12 mouse cellular contexts compared by ENCODE assay signal in the genomic region with DNA sequence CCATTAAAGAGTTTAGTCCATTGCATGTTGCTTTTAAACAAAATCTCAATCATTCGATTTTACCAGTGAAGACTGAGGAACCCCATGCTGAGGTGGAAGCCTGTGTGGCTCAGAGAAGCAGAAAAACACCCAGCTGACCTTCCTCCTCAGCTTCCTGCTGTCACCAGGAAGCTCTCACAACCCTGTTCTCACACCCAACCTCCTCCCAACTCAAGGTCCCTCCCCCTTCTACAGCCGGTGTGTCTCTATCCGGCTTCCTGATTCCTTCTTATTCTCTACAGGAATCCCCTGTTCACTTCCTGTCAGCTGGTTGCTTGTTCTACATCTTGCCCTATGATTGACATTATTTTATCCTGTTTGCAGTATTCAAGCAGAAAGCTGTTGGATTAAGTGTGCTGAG. TPM values are rescaled to one million over a fixed set of nuclear protein-coding genes. Genes with fewer than 3 reads are reported as not detected.
DNase-seq lines count a peak whose midpoint lies in the region; ATAC-seq lines count a peak whose summit lies in the region.
"Had no signal": no experiment of that assay in that cellular context is flagged by ENCODE, and none has a peak within 500 bp of the region (broad histone marks: within the 10 kb centered on the region; RNA-seq: fewer than 3 reads in every experiment).

No protein-coding gene starts in this region.

- H3K4me1 ChIP-seq in heart, embryonic 12.5 days (replicated peaks) = peaks cover 25% of the 10 kb centered on the region
- H3K4me1 ChIP-seq in neural tube, embryonic 13.5 days (replicated peaks) = peaks cover 10% of the 10 kb centered on the region; the same call in 1 of the 2 replicates

- 0 out of 2 replicates have a peak, but pooled peaks have one; percentile 51 for ATAC-seq in heart, embryonic 12.5 days (ENCODE audit: insufficient number of reproducible peaks, low FRiP score)
- no peak for ATAC-seq in neural tube, embryonic 13.5 days (ENCODE audit: low read depth)
- peak; percentile 84 for ATAC-seq in granulocyte monocyte progenitor cell, adult 5-6 weeks (replicated peaks; ENCODE audit: poor library complexity, severe bottlenecking)
- ATAC-seq: intestine, postnatal 0 days had no signal

- no peak overlapping the region for H3K9ac ChIP-seq in heart, embryonic 12.5 days
- no peak overlapping the region for H3K9ac ChIP-seq in neural tube, embryonic 13.5 days
- H3K9ac ChIP-seq: midbrain, embryonic 12.5 days had no signal

- no peaks in the 10 kb centered on the region for H3K27me3 ChIP-seq in heart, embryonic 12.5 days (replicated peaks)
- H3K27me3 ChIP-seq in neural tube, embryonic 13.5 days = peaks cover 2% of the 10 kb centered on the region; the same call in 1 of the 2 replicates

- H3K9me3 ChIP-seq in heart, embryonic 12.5 days (replicated peaks) = no peaks in the 10 kb centered on the region
- no peaks in the 10 kb centered on the region for H3K9me3 ChIP-seq in neural tube, embryonic 13.5 days
- H3K9me3 ChIP-seq: midbrain, embryonic 12.5 days had no signal

- DNase-seq in heart, postnatal 4 days = no peak
- no peak for DNase-seq in neural tube, embryonic 10.5 days (ENCODE audit: extremely low spot score, low spot score)
- peak; percentile 28 for DNase-seq in naive thymus-derived CD4-positive, alpha-beta T cell, adult 2 months (ENCODE audit: low read depth)
- DNase-seq in ovary, postnatal 14 days (ENCODE audit: low spot score) = no peak
- no peak for DNase-seq in ovary, postnatal 36 days (ENCODE audit: low spot score)
- DNase-seq: cerebellum, adult 8-10 months; gastrocnemius, postnatal 10 days had no signal

- H3K36me3 ChIP-seq in heart, embryonic 12.5 days = no peaks in the 10 kb centered on the region
- no peaks in the 10 kb centered on the region for H3K36me3 ChIP-seq in neural tube, embryonic 13.5 days
- H3K36me3 ChIP-seq: midbrain, embryonic 12.5 days had no signal

- H3K4me3 ChIP-seq in heart, embryonic 12.5 days = no peak overlapping the region
- H3K4me3 ChIP-seq in neural tube, embryonic 13.5 days = no peak overlapping the region
- H3K4me3 ChIP-seq: midbrain, embryonic 12.5 days had no signal

- H3K4me2 ChIP-seq in heart, embryonic 12.5 days = no peak overlapping the region
- no peak overlapping the region for H3K4me2 ChIP-seq in neural tube, embryonic 13.5 days
- H3K4me2 ChIP-seq: midbrain, embryonic 12.5 days had no signal

- H3K27ac ChIP-seq in heart, embryonic 12.5 days (ENCODE audit: poor library complexity, severe bottlenecking) = no peak overlapping the region
- 0 out of 2 replicates have a peak overlapping the region, but pooled peaks have one; percentile 42 for H3K27ac ChIP-seq in neural tube, embryonic 13.5 days (replicated peaks)
- H3K27ac ChIP-seq: midbrain, embryonic 12.5 days had no signal

- WGBS in heart, embryonic 12.5 days = 25% methylated on average over 3 of the region's 3 CpGs
- 73% methylated on average over 3 of the region's 3 CpGs for WGBS in neural tube, embryonic 13.5 days

RNA-seq across cellular contexts. Expression of a gene that starts 38.0 kb away (rescaled TPM):
- polyA plus RNA-seq in heart, embryonic 12.5 days (2016; fragmentation: Nextera tagmentation; extraction: Ambion mirVana) = 204 and 208 TPM in 2 replicates
- 100 to 1,000 TPM; 118 to 125 TPM for total RNA-seq in heart, postnatal 4 days (2021)
- polyA plus RNA-seq in neural tube, embryonic 13.5 days (2015; fragmentation: Nextera tagmentation; extraction: Ambion mirVana) = 56.6 and 58.3 TPM in 2 replicates
- not detected in 2 replicates for total RNA-seq in granulocyte monocyte progenitor cell, adult 5-6 weeks (2014; fragmentation: Nextera tagmentation)
- total RNA-seq in granulocyte monocyte progenitor cell, adult 5-6 weeks (2017) = 0.26 and 0.34 TPM in 2 replicates

Comparison
In these comparisons a context has a peak if more than half of its experiments do, and no peak if none do; other contexts are left out.
1. RNA of a gene that starts 38.0 kb away (total RNA-seq): 118 to 125 TPM in heart, postnatal 4 days; 0.26 to 0.34 TPM in granulocyte monocyte progenitor cell, adult 5-6 weeks; every median in the first group is over 10 times any median in the second.